Mouse (Mus musculus): ENCODE measurements around the gene Olfr1249. TPM values are rescaled to one million over a fixed set of nuclear protein-coding genes. Genes with fewer than 3 reads are reported as not detected.

Olfr1249 gene
- not detected for polyA plus RNA-seq (2017; shearing (Covaris generic))

DNA sequence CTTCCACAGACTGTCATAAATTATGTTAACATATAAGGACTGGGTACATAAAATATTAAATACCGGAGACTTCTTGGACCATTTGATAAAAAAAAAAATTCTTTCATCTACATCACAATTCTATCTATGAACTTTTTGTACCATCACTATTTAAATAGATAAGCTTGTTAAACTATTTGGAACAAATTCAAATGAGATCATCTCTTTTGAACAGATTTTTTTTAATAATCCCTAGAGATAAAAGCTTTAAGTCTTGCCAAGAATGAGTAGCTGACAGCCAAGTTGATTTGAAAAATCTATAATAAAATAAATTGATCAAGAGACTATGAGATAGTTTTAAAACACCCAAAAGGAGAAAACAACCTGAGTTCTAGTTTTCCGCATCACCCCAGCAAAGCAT lies at the start of gene Olfr1249:
TSS of gene Olfr1249 (minus strand) at position 101 of the 400 bp plus-strand sequence.

GRCm38 (mm10) chr2:89671836-89672235 lies 37.1 kb upstream of the Olfr1249 start, which contains the start of gene Olfr1251:
TSS of gene Olfr1251 (minus strand) at chr2:89671936.

GRCm38 (mm10) chr2:89661367-89661766 lies 26.6 kb upstream of the Olfr1249 start, which contains the start of gene Olfr1250:
TSS of gene Olfr1250 (minus strand) at chr2:89661467.

GRCm38 (mm10) chr2:89618145-89618544 lies 16.6 kb downstream of the Olfr1249 start, which contains the start of gene Olfr1248:
TSS of gene Olfr1248 (minus strand) at chr2:89618245.

DNA sequence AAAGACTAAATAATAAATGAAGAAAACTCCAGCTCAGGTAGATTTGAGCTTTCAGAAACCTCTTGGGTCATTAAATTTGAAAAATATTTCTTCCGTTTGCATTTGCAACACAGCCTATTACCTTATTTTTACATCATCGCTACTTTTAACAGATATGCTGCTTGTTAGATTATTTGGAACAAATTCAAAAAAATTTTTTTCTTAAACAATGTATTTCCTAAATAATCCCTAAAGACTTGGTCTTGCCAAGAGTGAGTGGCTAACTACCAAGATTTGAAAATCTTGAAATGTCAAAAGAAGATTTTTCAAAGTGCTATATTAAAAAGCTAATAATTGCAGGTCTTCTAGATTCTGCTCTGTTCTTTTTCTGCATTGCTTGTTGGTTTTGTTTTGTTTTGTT lies 20.8 kb downstream of the Olfr1249 start, which contains the start of gene Olfr1247:
TSS of gene Olfr1247 (minus strand) at position 101 of the 400 bp plus-strand sequence.

DNA sequence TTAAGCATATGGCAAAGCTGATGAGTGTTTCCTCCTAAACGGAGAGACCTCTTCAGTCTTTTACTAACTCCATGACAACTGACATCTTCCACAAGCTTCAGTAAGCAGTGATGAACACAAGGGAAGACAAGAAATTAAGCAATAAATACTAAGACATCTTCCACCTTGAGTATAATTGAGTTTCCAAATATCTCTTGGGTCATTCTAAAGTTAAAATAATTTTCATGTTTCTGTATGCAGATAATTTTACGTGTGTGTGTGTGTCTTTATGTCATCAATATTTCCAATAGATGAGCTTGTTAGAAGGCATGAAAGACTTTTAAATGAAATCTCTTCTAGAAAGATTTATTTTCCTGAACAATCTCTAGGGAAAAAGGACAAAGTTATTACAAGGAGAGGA lies 41.7 kb downstream of the Olfr1249 start, which contains the start of gene Olfr1246:
TSS of gene Olfr1246 (minus strand) at position 101 of the 400 bp plus-strand sequence.

Other genes starting within 250 kb of the Olfr1249 start
- gene Olfr1238, start 225.3 kb downstream of the Olfr1249 start, polyA plus RNA-seq (2017; shearing (Covaris generic)) = not detected
- gene Olfr1239, start 214.6 kb downstream of the Olfr1249 start, polyA plus RNA-seq (2017; shearing (Covaris generic)) = not detected
- gene Olfr1240, start 192.0 kb downstream of the Olfr1249 start, polyA plus RNA-seq (2017; shearing (Covaris generic)) = not detected
- gene Olfr1241, start 147.9 kb downstream of the Olfr1249 start, polyA plus RNA-seq (2017; shearing (Covaris generic)) = not detected
- not detected for gene Olfr1242, start 136.6 kb downstream of the Olfr1249 start, polyA plus RNA-seq (2017; shearing (Covaris generic))
- not detected for gene Olfr1243, start 103.5 kb downstream of the Olfr1249 start, polyA plus RNA-seq (2017; shearing (Covaris generic))
- gene Olfr1245, start 56.5 kb downstream of the Olfr1249 start, polyA plus RNA-seq (2017; shearing (Covaris generic)) = not detected
- not detected for gene Olfr1246, start 41.8 kb downstream of the Olfr1249 start, polyA plus RNA-seq (2017; shearing (Covaris generic))
- gene Olfr1247, start 20.9 kb downstream of the Olfr1249 start, polyA plus RNA-seq (2017; shearing (Covaris generic)) = not detected
- not detected for gene Olfr1248, start 16.7 kb downstream of the Olfr1249 start, polyA plus RNA-seq (2017; shearing (Covaris generic))
- gene Olfr1250, start 26.5 kb upstream of the Olfr1249 start, polyA plus RNA-seq (2017; shearing (Covaris generic)) = not detected
- not detected for gene Olfr1251, start 37.0 kb upstream of the Olfr1249 start, polyA plus RNA-seq (2017; shearing (Covaris generic))
- gene Olfr1252, start 90.0 kb upstream of the Olfr1249 start, polyA plus RNA-seq (2017; shearing (Covaris generic)) = not detected
- not detected for gene Olfr1253, start 122.1 kb upstream of the Olfr1249 start, polyA plus RNA-seq (2017; shearing (Covaris generic))
- gene Olfr1254, start 158.6 kb upstream of the Olfr1249 start, polyA plus RNA-seq (2017; shearing (Covaris generic)) = not detected
- not detected for gene Olfr1255, start 177.1 kb upstream of the Olfr1249 start, polyA plus RNA-seq (2017; shearing (Covaris generic))
- gene Olfr1256, start 206.6 kb upstream of the Olfr1249 start, polyA plus RNA-seq (2017; shearing (Covaris generic)) = not detected
- gene Olfr48, start 213.2 kb upstream of the Olfr1249 start, polyA plus RNA-seq (2017; shearing (Covaris generic)) = not detected
- gene Olfr1257, start 243.5 kb upstream of the Olfr1249 start, polyA plus RNA-seq (2017; shearing (Covaris generic)) = not detected

Data from effector memory CD4-positive, alpha-beta T cell, adult 7 months (primary cell).